Mouse (Mus musculus) embryonic fibroblast, embryonic 13.5 days (primary cell): ENCODE results near the gene Tbxas1. TPM values are rescaled to one million over a fixed set of nuclear protein-coding genes. Genes with fewer than 3 reads are reported as not detected.

ENCODE experiments used
- H3K27ac ChIP-seq: 2 replicates; pipeline ENCODE4 v1.5.1; 2012; ENCODE audit warnings: low read length, control low read depth, inconsistent platforms; ENCODE audit not compliant: insufficient read depth
- H3K4me1 ChIP-seq: 2 replicates; pipeline ENCODE4 v1.6.1; 2011; ENCODE audit warnings: low read length; ENCODE audit not compliant: control insufficient read depth, insufficient read depth
- H3K4me3 ChIP-seq: 2 replicates; pipeline ENCODE4 v1.5.1; 2011; ENCODE audit warnings: mild to moderate bottlenecking, control low read depth, low read length; ENCODE audit not compliant: insufficient read depth
- CTCF ChIP-seq: IDR thresholded peaks from 2 replicates; pipeline ENCODE4 v1.5.1; 2011; ENCODE audit warnings: mild to moderate bottlenecking, control low read depth, low read length, moderate library complexity, borderline replicate concordance; ENCODE audit not compliant: insufficient read depth
- POLR2A ChIP-seq: IDR thresholded peaks from 2 replicates; pipeline ENCODE4 v1.6.1; 2011; ENCODE audit warnings: low read depth, mild to moderate bottlenecking, control low read depth, low read length, moderate library complexity
- polyA plus RNA-seq: library from polyadenylated mRNA; stranded (reverse); fragments of >200 nt; gene quantifications from 2 replicates; pipeline ENCODE4 v1.2.4, GENCODE M21; 2011; ENCODE audit warnings: low read depth; ENCODE audit not compliant: missing spikeins, insufficient read length

Gene Tbxas1
- polyA plus RNA-seq, 1 experiment, result 0.86 TPM

DNA sequence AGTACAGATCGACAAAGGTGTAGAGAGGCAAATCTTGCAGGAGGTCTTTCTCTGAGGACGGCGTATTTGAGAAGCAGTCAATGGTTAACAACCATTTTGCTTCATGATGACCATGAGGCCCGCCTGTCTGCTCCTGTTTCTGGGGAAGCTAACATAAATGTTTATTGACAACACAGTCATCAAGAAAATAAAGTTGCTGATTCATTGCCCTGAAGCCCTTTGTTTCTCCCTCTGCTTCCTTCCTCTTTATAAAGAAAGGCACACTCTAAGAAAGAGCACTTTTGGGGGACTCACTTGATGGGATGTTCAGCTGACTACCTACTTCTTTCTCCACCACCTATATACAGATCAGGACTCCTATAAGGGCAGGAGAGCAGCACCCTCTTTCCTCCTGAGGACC is 43.5 kb downstream of the Tbxas1 start:
- Histone ChIP-seq H3K4me1 (0 out of 2 replicates have a peak, but pooled peaks cover under 1% of the 10 kb centered on the region), H3K4me3 (no peak overlapping the region), H3K27ac (no peak overlapping the region)
- TF ChIP-seq CTCF (no peak), POLR2A (no peak)

DNA sequence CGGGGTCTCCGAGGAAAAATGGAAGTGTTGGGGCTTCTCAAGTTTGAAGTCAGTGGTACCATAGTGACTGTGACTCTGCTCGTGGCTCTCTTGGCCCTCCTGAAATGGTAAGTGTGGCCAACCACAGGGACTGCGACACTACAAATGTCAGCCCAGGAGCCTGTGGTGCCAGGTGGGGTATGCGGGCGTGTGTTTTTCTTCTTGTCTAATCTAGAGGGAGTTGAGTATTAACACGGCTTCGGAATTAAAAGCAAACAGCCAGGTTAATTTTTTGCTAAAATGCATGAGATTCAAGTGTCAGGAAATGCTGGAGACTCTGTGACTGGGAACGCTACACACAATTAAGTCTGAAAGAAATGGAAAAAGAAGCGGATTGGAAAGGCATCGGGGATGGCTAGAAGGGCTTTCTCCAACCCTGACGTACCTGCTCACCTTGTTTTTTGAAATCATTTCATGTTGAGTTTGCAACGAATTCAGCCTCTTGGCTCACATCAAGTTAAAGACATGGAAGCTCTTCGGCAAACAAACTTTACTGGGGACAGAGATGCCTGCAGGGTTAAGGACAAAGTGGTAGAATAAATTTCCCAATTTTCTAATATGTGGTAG is 44.0 kb downstream of the Tbxas1 start:
- TF ChIP-seq CTCF (no peak), POLR2A (no peak)
- H3K4me1 ChIP-seq, result no peaks in the 10 kb centered on the region
- no peak overlapping the region for H3K27ac ChIP-seq
- no peak overlapping the region for H3K4me3 ChIP-seq

DNA sequence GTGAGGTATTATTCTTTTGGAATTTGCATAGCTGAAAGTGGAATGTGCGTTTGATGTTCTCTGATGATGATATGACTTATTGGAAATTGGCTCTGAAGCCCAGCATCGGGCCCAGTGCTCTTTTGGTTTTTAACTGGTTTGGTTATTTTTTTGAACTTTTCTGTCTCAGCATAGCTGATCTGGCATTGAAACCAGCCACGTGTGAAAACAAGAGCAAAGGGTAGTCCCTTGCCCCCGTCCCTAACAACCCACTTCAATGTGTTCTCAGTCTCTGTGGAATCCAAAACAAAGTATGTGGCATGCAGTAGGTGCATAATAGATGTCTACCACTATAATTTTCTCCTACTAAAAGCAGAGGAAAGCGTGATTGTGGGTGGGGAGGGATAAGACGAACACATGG is 44.9 kb downstream of the Tbxas1 start:
- no peak overlapping the region for H3K4me3 ChIP-seq
- no peak overlapping the region for H3K27ac ChIP-seq
- H3K4me1 ChIP-seq, result no peaks in the 10 kb centered on the region
- TF ChIP-seq CTCF (no peak), POLR2A (no peak)

DNA sequence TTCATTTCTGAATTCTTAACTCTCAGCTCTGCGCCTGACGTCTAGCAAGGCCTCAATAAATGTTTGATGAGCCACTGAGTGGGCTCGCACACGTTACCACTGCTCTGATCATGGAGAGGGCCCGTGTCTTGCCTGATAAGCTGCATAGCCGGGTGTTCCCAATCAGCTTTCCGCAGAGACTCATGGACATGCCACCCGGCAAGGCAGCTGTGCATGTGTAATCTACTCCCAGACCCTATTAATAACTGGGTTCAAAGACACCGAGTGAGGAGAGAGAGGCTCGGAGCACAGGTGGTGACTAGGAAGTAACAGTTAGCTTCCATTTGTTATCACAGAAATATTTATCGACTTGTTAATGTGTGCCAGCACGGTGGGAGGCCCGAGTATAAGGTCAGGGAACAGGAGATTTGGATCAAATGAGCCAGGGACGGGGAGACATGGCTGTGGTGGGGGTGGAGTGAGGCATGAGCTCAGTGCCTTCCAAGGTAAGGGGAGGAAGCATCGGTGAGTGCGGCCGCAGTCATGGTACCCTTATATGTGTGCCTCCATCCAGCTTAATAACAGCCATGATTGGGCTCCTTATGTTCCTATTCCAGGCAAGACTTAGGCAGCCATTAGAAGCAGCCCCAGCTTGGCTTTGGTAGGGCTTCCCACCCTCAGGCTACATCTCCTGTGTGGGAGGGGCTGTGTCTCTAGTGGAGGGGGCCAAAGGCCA is 46.0 kb downstream of the Tbxas1 start:
- H3K4me3 ChIP-seq, result no peak overlapping the region
- TF ChIP-seq POLR2A (no peak), CTCF (no peak)
- H3K27ac ChIP-seq, result no peak overlapping the region
- no peaks in the 10 kb centered on the region for H3K4me1 ChIP-seq

DNA sequence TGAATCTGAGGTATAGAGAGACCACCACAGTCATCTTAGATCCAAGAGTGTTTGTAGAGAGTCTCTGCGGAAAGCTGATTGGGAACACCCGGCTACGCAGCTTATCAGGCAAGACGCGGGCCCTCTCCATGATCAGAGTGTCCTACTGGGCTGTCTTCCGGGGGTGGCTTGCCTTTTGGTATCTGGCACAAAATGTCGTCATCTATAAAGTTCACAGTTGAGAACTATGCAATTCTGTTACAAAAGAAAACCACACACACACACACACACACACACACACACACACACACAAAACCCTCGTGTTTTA is 46.6 kb downstream of the Tbxas1 start:
- no peak overlapping the region for H3K4me3 ChIP-seq
- TF ChIP-seq POLR2A, result no peak
- no peak for TF ChIP-seq CTCF
- H3K4me1 ChIP-seq, result no peaks in the 10 kb centered on the region
- H3K27ac ChIP-seq, result no peak overlapping the region

DNA sequence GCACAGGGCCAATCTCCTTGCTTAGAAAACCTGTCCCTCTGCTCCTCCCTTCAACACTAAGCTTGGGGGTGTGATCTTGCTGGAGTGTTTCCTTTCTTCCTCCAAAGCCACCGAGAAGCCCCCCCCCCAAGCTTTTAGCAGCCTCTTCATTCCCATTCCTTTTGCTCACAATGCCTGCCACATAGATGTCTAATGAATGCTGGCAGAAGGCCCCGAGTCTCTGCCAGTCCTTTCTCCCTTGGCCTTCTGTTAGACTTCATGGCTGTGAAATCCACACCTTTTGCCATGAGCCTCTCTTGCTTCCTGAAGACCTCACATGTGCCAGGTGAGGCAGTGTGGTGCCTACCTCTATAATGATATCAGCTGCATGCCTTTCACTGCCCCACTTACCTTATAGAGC is 47.3 kb downstream of the Tbxas1 start:
- H3K27ac ChIP-seq, result no peak overlapping the region

DNA sequence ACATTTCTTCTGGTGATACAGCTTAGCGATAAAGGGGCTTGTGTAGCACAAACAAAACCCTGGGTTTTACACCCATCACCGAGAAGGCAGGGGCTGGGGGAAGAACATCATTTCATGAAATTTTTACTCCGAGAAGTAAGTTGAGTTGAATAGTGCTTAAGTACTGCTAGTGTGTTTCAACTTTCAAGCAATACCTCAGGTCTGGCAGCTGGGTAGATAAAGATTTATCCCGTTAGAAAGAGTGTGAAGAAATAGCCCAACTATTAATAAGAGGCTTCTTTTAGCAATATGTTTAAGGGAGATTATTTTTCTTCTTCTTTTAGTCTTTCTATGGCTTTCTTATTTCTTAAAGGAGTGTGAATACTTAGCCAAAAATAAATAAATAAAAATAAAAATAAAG is 48.2 kb downstream of the Tbxas1 start:
- H3K4me3 ChIP-seq, result no peak overlapping the region
- TF ChIP-seq CTCF, result no peak
- TF ChIP-seq POLR2A, result no peak
- peaks cover 3% of the 10 kb centered on the region; the same call in 1 of the 2 replicates for H3K4me1 ChIP-seq
- no peak overlapping the region for H3K27ac ChIP-seq

More for the DNA sequence above, 47.3 kb downstream of the Tbxas1 start:
- no peak for TF ChIP-seq CTCF
- TF ChIP-seq POLR2A, result no peak
- no peak overlapping the region for H3K4me3 ChIP-seq
- H3K4me1 ChIP-seq, result peaks cover 3% of the 10 kb centered on the region; the same call in 1 of the 2 replicates

DNA sequence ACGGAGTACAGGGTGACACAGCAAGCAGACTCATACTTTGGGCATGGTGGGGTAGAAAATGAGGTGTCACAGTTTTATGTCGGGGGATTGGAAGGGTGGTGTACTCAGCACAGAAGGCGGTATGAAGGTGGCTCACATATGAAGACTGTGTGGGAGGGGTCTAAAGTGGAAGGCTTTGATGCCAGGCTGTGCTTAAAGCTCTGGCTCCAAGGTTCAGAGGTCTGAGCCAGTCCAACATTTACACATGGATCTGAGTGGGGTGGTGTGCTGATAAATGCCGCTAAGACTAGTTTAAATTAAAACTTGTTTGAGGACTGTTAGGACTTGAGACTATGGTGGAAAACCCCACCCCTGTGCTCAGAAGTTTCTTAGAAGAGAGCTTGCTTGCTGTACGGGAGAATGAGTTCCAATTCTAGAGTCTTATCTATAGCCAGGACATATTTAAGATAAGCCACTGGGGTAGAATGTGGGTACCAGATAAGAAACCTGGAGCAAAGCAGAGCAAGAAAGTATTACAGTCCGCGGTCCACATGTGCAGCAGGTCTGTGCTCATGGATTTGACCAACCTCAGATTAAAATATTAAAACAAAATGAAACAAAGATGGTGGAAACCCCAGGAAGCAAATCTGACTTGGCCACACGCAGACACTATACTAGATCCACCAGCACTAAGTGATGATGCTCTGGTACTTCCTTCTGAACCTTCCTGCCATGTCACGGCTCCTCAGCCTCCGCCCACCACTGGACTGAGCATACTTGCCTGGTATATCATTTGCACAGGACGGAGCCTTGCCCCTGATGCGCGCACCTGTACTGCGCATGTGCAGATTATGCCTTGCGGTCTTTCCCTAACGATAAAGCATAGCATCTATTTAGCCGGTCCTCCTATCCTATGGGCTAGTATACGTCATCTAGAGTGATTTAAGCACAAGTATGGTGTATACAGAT is 48.9 kb downstream of the Tbxas1 start:
- H3K4me1 ChIP-seq, result peaks cover 3% of the 10 kb centered on the region; the same call in 1 of the 2 replicates
- no peak overlapping the region for H3K27ac ChIP-seq
- TF ChIP-seq POLR2A (no peak), CTCF (no peak)
- H3K4me3 ChIP-seq, result no peak overlapping the region

DNA sequence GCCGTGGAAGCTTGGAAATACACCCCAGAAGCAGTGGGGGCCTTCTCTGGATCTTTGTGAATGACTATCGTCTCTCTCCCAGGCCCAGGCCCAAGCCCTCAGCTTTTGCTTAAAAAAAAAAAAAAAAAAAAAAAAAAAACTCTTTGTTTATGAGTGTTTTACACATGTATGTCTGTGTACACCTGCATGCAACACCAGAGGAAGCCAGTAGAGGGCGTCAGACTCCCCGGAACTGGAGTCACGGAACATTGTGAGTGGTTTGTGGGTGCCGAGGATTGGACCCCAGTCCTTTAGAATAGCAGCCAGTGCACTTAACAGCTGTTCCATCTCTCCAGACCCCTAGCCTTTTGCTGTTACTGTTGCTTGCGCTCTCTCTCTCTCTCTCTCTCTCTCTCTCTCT is 50.5 kb downstream of the Tbxas1 start:
- TF ChIP-seq CTCF, result peak; percentile 17; the same call in 1 of the 2 replicates
- no peak for TF ChIP-seq POLR2A
- no peak overlapping the region for H3K4me3 ChIP-seq

More for the DNA sequence above, 50.5 kb downstream of the Tbxas1 start:
- Histone ChIP-seq H3K27ac (no peak overlapping the region), H3K4me1 (peaks cover 3% of the 10 kb centered on the region; the same call in 1 of the 2 replicates)
